Mouse (Mus musculus) MEL (cell line): ENCODE data around the gene Insm2. TPM values are rescaled to one million over a fixed set of nuclear protein-coding genes. Genes with fewer than 3 reads are reported as not detected.

Source experiments
- polyA plus RNA-seq, 2 experiments: library from polyadenylated mRNA; stranded (reverse) in 1 of 2; unstranded in 1 of 2; fragments of >175 nt in 1 of 2; fragments of >200 nt in 1 of 2; gene quantifications; 2 replicates each; pipeline versions ENCODE4 v1.2.1 to v1.2.4; 2012; ENCODE audit warnings: low replicate concordance in 2 of 2, low read depth in 1 of 2; ENCODE audit not compliant: insufficient read length in 2 of 2, insufficient read depth in 1 of 2, missing spikeins in 1 of 2
- total RNA-seq: library from RNA; depleted of rRNA; stranded (reverse); fragments of 300-350 nt; gene quantifications from 2 replicates; pipeline ENCODE4 v1.2.3, GENCODE M21; 2012; rRNA removed

Insm2 gene
- total and polyA plus RNA-seq, 3 experiments, result not detected

Other genes starting within 250 kb of the Insm2 start
- 255 and 284 TPM in 2 replicates for gene Psma6, start 215.2 kb upstream of the Insm2 start, total RNA-seq
- gene Psma6, start 215.2 kb upstream of the Insm2 start, polyA plus RNA-seq, result 100 to 1,000 TPM in 1 of 2 experiments, not detected in 1; 309 TPM
- 8.1 and 9.3 TPM in 2 replicates for gene Nfkbia, start 106.8 kb upstream of the Insm2 start, total RNA-seq
- 10 to 100 TPM in 1 of 2 experiments, not detected in 1; 15.9 TPM for gene Nfkbia, start 106.8 kb upstream of the Insm2 start, polyA plus RNA-seq
- gene Aldoart2, start 34.2 kb upstream of the Insm2 start, total RNA-seq, result not detected in 2 replicates
- gene Aldoart2, start 34.2 kb upstream of the Insm2 start, polyA plus RNA-seq, result under 1 TPM in 1 of 2 experiments, not detected in 1; 0.26 TPM
- 14.1 and 17.8 TPM in 2 replicates for gene Ralgapa1, start 221.7 kb downstream of the Insm2 start, total RNA-seq
- gene Ralgapa1, start 221.7 kb downstream of the Insm2 start, polyA plus RNA-seq, result 100 to 1,000 TPM in 1 of 2 experiments, 10 to 100 TPM in 1; 29.7 to 111 TPM
- gene Brms1l, start 236.9 kb downstream of the Insm2 start, total RNA-seq, result 17.4 and 17.5 TPM in 2 replicates
- gene Brms1l, start 236.9 kb downstream of the Insm2 start, polyA plus RNA-seq, result 10 to 100 TPM in 1 of 2 experiments, not detected in 1; 33.5 TPM